Mouse (Mus musculus) heart, postnatal 14 days (tissue): ENCODE measurements at regions not wholly inside any gene's neighbourhood (a gene's known extent, or its start where the extent isn't known, plus 50 kb on each side); places are given as distances from the start of the nearest gene placed in this dataset.

Experiments used
- DNase-seq, 2 experiments: peaks; one replicate each; pipeline ENCODE4 v3.0.0; 2021 to 2022
- intact Hi-C: fragments of 180-260 bp; cut with DNase I; formaldehyde crosslinking; loops from one replicate; pipeline ENCODE4 v1.15.1; 2025

DNA sequence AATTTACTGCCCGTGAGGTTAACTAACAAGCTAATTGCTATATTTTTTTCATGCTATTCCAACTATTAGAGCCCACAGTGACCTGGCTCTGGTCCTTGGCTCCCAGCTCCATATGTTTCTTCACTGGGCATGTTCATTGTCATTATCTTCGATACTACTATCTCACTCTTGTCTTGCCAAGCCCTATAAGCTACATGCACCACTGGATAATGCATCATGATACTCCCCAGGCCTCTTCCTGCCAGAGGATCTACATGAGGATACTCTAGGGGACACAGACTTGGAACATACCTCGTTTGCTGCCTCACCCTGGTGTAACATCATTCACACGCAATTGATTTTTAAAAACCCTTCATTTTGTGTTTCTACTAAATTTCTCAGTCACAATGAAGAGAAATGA lies 1016.7 kb downstream of the Stim2 start:
- intact Hi-C loops: no loop called here
- DNase-seq: no peak

- peak in 1 of 2 experiments; percentile 7 for DNase-seq
- intact Hi-C loops: no loop called here
Measured at GRCm38 (mm10) chr5:55049287-55049913, 1051.1 kb downstream of the Stim2 start.
